Mouse (Mus musculus): ENCODE data around the gene Arsb.

- TF ChIP-seq CTCF (IDR thresholded peaks at IDR 0.05; ENCODE audit: low read depth) (no peak), EP300 (IDR thresholded peaks at IDR 0.05; ENCODE audit: low read depth) (no peak)
Observed at GRCm38 (mm10) chr13:93756674-93757073, 14.8 kb upstream of the Arsb start.

Data from liver, postnatal 0 days (tissue).